Mouse (Mus musculus) heart, embryonic 14.5 days (tissue): ENCODE results near the gene Mapk8ip1. TPM values are rescaled to one million over a fixed set of nuclear protein-coding genes. Genes with fewer than 3 reads are reported as not detected.

ENCODE experiments used
- ATAC-seq: fragments of 200-750 bp; cut with Nextera tagmentation; 2 replicates; pipeline ENCODE4 v1.8.0; 2017; ENCODE audit warnings: low read depth, moderate TSS enrichment; ENCODE audit not compliant: insufficient number of reproducible peaks, insufficient read depth, low FRiP score
- H3K27ac ChIP-seq, 2 experiments: fragments of 200-500 bp in 1 of 2; fragments of 300-500 bp in 1 of 2; sonication (generic) in 1 of 2; replicated peaks in 1 of 2; 2 replicates each; pipeline ENCODE4 v1.5.1; 2012 to 2014; ENCODE audit warnings: low read depth in 2 of 2, low read length in 2 of 2, control low read depth in 1 of 2, mild to moderate bottlenecking in 1 of 2, mixed read lengths in 1 of 2; ENCODE audit not compliant: control insufficient read depth in 1 of 2, insufficient read depth in 1 of 2
- H3K27me3 ChIP-seq: fragments of 300-500 bp; sonication (generic); 2 replicates; pipeline ENCODE4 v1.6.1; 2014; ENCODE audit warnings: mild to moderate bottlenecking, low read length, control low read depth; ENCODE audit not compliant: control insufficient read depth, insufficient read depth
- H3K36me3 ChIP-seq: fragments of 300-500 bp; sonication (generic); 2 replicates; pipeline ENCODE4 v1.6.1; 2014; ENCODE audit warnings: mild to moderate bottlenecking, control low read depth, low read length, mixed read lengths; ENCODE audit not compliant: control insufficient read depth, insufficient read depth
- H3K4me1 ChIP-seq, 2 experiments: fragments of 200-500 bp in 1 of 2; fragments of 300-500 bp in 1 of 2; sonication (generic) in 1 of 2; 2 replicates each; pipeline ENCODE4 v1.6.1; 2012 to 2014; ENCODE audit warnings: low read length in 2 of 2, control low read depth in 1 of 2, mixed read lengths in 1 of 2; ENCODE audit not compliant: control insufficient read depth in 2 of 2, insufficient read depth in 2 of 2
- H3K4me2 ChIP-seq: fragments of 300-500 bp; sonication (generic); 2 replicates; pipeline ENCODE4 v1.6.1; 2014; ENCODE audit warnings: mild to moderate bottlenecking, low read length
- H3K4me3 ChIP-seq, 2 experiments: fragments of 200-500 bp in 1 of 2; fragments of 300-500 bp in 1 of 2; sonication (generic) in 1 of 2; 2 replicates each; pipeline ENCODE4 v1.5.1; 2012 to 2014; ENCODE audit warnings: low read length in 2 of 2, mild to moderate bottlenecking in 2 of 2, control low read depth in 1 of 2, low read depth in 1 of 2, moderate library complexity in 1 of 2; ENCODE audit not compliant: control insufficient read depth in 1 of 2, insufficient read depth in 1 of 2
- H3K9ac ChIP-seq: fragments of 300-500 bp; sonication (generic); 2 replicates; pipeline ENCODE4 v1.6.1; 2014; ENCODE audit warnings: mild to moderate bottlenecking, low read length
- H3K9me3 ChIP-seq: fragments of 300-500 bp; sonication (generic); 2 replicates; pipeline ENCODE4 v1.6.1; 2016; ENCODE audit warnings: low read length, control low read depth; ENCODE audit not compliant: control insufficient read depth
- WGBS: fragments of 180-500 bp; shearing (Covaris S2); extraction: QIAGEN DNeasy Blood & Tissue Kit; methylation state at CpG from one replicate; pipeline ENCODE4 v1.1.7; 2014; 5-methylcytosine and 5-hydroxymethylcytosine counted together
- polyA plus RNA-seq: library from polyadenylated mRNA; unstranded; fragments of >200 nt; fragmentation: Nextera tagmentation; extraction: Ambion mirVana; gene quantifications from 2 replicates; pipeline ENCODE4 v1.2.1, GENCODE M21; 2014

The Mapk8ip1 gene
- polyA plus RNA-seq, 1 experiment from 2014 or later = 2.9 TPM

DNA sequence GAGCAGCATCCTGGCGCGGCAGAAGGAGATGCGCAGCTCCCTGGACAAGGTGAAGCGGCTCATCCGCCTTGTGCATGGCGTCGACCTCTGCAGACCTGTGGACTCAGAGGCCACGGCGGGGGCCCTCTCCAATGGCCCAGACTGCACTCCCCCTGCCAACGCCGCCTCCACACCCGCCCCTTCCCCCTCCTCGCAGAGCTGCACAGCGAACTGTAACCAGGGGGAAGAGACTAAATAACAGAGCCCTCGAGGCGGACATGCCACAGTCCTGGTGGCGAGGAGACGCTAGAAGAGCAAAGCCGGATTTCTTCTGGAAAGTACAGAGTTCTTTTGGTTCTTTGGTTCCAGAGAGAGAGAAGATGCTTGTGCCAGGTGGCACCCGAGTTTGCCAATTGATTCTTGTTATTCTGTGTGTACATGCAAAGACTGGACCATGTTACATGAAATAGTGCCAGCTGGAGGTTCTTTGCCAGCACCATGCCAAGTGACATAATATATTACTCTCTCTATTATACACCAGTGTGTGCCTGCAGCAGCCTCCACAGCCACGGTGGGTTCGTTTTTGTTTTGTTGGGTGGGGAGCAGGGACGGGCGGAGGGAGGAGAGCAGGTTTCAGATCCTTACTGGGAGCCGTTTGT is 40.8 kb downstream of the Mapk8ip1 start:
- 80% methylated on average over 25 of the region's 25 CpGs for WGBS
- Histone ChIP-seq H3K4me2 (no peak overlapping the region), H3K27ac (no peak overlapping the region), H3K9ac (no peak overlapping the region), H3K36me3 (peaks cover 72% of the 10 kb centered on the region), H3K27me3 (no peaks in the 10 kb centered on the region), H3K9me3 (no peaks in the 10 kb centered on the region), H3K4me1 (no peaks in the 10 kb centered on the region), H3K4me3 (no peak overlapping the region)
- ATAC-seq = no peak

DNA sequence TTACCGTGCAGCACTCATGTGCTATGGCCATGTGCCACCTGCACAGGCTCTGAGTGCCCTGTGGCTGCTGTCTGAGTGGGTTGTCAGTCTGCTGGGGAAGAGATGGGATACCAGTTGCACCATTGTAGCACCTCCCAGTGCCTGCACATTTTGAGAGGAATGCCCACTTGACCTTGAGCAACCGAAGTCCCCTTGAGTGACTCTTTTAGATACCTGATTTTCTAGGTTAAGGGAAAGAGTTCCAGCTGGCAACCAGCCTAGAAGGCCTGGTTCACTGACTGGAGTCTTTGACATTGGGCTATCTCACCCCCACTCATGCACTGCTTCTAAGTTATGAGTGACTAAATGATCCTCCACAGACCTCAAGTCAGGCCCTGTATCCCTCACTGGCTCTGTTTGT is 41.8 kb downstream of the Mapk8ip1 start:
- peaks cover 81% of the 10 kb centered on the region for H3K36me3 ChIP-seq
- H3K27me3 ChIP-seq = no peaks in the 10 kb centered on the region
- H3K4me3 ChIP-seq = no peak overlapping the region
- no peak for ATAC-seq
- H3K9me3 ChIP-seq = no peaks in the 10 kb centered on the region
- 24% methylated on average over 2 of the region's 2 CpGs for WGBS
- no peak overlapping the region for H3K9ac ChIP-seq
- H3K27ac ChIP-seq = peak overlapping the region in 1 of 2 experiments; percentile 52; a peak in 1 of 4 replicates
- no peaks in the 10 kb centered on the region for H3K4me1 ChIP-seq
- H3K4me2 ChIP-seq = no peak overlapping the region

DNA sequence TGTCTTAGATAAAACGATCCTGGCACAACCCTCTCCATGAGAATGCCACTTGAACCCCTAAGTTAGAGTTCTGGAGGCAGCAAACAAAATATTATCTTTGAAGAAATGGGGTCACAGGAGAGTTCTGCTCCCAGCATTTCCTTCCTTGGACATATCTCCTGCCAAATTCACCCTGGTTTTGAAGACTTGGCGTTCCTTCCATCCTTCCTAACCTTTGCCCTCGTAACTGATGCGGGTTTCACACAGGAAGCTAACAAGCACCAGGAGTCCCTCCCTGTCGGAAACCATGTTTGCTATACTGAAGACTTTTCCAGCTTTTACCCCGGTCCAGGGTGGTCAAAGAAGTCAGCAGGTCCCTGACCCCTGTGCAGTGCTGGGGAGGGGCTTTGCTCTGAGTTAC is 46.8 kb downstream of the Mapk8ip1 start:
- WGBS = 68% methylated on average over 6 of the region's 6 CpGs
- Histone ChIP-seq H3K4me1 (no peaks in the 10 kb centered on the region), H3K36me3 (peaks cover 92% of the 10 kb centered on the region), H3K27ac (no peak overlapping the region), H3K4me2 (no peak overlapping the region), H3K27me3 (no peaks in the 10 kb centered on the region), H3K9me3 (no peaks in the 10 kb centered on the region), H3K4me3 (no peak overlapping the region), H3K9ac (no peak overlapping the region)
- ATAC-seq = no peak

DNA sequence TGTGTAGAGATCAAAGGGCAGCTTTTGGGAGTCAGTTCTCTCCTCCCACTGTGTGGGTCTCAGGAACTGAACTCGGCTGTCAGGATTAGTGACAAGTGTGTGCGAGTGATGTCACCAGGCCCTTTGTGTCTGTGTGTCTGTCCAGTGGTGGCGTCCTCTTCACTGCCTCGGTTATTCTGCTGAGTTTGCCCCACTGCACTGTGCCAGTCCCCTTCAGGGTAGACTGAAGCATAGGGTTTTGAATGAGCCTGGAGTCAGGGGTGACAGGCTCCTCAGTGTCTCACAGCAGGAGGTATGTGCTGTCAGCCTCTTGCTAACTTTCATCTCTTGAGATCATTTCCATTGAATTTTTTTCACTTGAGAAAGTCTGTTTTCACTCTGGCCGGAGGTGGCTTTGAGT is 47.7 kb downstream of the Mapk8ip1 start:
- Histone ChIP-seq H3K4me3 (no peak overlapping the region), H3K36me3 (peaks cover 92% of the 10 kb centered on the region), H3K4me1 (0 out of 4 replicates have a peak, but pooled peaks cover 0 to 3% of the 10 kb centered on the region in 2 experiments), H3K4me2 (no peak overlapping the region), H3K27me3 (no peaks in the 10 kb centered on the region), H3K9ac (no peak overlapping the region), H3K27ac (no peak overlapping the region), H3K9me3 (no peaks in the 10 kb centered on the region)
- no peak for ATAC-seq
- 79% methylated on average over 5 of the region's 5 CpGs for WGBS

DNA sequence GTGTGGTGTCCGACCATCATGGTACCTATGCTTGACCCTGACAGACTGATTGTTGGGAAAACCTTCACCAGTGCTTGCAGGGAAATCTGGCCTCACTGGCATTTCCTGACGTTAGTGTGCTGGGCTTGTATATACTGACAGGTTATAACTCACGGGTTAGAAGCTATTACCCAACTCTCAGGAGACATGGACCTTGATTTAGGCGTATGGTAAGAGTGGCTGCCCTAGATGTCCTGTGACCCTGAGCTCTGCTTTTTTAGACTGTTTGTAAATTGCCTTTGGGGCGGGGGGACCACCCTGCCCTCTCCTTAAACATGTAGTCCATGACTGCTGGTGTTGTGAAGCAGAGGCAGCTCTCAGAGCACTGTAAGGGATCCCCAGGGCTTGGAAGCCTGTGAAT is 50.4 kb downstream of the Mapk8ip1 start:
- no peak for ATAC-seq
- Histone ChIP-seq H3K27ac (no peak overlapping the region), H3K36me3 (peaks cover 88% of the 10 kb centered on the region), H3K9ac (no peak overlapping the region), H3K4me1 (0 out of 4 replicates have a peak, but pooled peaks cover 0 to 3% of the 10 kb centered on the region in 2 experiments), H3K4me2 (no peak overlapping the region), H3K4me3 (no peak overlapping the region), H3K27me3 (no peaks in the 10 kb centered on the region), H3K9me3 (no peaks in the 10 kb centered on the region)
- 76% methylated on average over 5 of the region's 5 CpGs for WGBS

DNA sequence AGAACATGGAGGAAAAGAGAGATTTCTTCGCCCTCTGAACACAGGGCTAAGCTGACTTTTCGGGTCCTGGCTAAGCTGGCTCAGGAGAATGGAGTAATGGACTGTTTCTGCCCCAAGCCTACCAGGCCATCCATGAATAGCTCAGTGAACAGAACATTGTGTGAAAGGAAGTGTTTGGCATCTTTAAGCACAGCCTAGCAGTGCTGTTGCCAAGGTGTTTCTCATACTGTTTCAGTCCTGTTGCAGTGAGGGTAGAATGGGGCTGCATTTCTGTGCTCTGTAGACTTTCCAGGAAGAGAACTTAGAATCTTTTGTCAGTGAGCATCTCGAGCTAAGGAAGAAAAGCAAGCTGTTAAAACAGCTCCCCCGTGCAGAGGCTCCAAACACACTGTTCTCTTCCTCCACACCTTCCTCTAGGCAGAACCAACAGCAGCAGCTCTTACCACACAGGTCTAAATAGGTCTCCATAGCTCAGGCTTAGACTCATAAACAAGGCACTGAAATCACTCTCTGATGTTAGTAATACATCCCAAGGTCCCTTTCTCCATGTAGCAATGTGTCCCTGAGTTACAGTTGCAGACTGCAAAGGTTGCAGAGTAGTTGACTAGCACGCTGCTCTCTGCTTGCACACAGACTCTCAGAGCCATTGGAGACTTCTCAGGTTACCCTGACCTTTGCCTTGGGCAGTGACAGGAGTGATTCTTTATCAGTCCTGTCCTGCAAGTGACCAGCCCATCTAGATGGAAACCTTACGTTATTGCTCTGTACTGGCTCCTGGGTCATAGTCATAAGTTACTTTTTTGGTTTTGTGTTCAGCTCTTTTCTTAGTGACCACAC is 51.3 kb downstream of the Mapk8ip1 start:
- Histone ChIP-seq H3K9ac (no peak overlapping the region), H3K27ac (no peak overlapping the region), H3K9me3 (no peaks in the 10 kb centered on the region), H3K4me2 (no peak overlapping the region), H3K4me3 (no peak overlapping the region), H3K27me3 (no peaks in the 10 kb centered on the region), H3K36me3 (peaks cover 86% of the 10 kb centered on the region), H3K4me1 (0 out of 4 replicates have a peak, but pooled peaks cover 0 to 3% of the 10 kb centered on the region in 2 experiments)
- no peak for ATAC-seq
- WGBS = 69% methylated on average over 6 of the region's 6 CpGs

DNA sequence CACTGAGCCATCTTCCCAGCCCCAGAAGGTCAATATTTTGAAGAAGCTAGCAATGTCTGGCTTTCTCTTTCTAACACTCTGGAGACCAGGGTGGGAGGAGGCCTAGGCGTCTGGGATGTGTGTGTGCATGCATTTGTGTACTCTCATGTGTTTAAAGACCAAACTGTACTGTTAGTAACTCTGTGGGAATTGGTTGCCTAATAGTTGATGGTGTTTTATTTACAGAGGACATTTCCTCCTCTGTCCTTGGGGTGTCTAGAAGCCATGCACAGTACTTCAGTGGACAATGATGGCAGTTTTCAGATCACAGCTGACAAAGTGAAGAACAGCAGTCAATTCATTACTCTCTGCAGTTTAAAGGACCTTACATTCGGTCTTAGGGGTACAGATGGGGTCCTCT is 53.9 kb downstream of the Mapk8ip1 start:
- 88% methylated on average over 2 of the region's 2 CpGs for WGBS
- H3K4me1 ChIP-seq = 0 out of 4 replicates have a peak, but pooled peaks cover 0 to 3% of the 10 kb centered on the region in 2 experiments

More for the DNA sequence above, 53.9 kb downstream of the Mapk8ip1 start:
- peaks cover 73% of the 10 kb centered on the region for H3K36me3 ChIP-seq
- H3K9ac ChIP-seq = no peak overlapping the region
- H3K27me3 ChIP-seq = no peaks in the 10 kb centered on the region
- no peak overlapping the region for H3K27ac ChIP-seq
- H3K4me3 ChIP-seq = no peak overlapping the region
- ATAC-seq = no peak
- H3K9me3 ChIP-seq = no peaks in the 10 kb centered on the region
- no peak overlapping the region for H3K4me2 ChIP-seq
